Mouse (Mus musculus) lung, adult 2 months (tissue): ENCODE results near the gene Rapgef6.

Source experiments
- CTCF ChIP-seq: fragments of 200-500 bp; IDR thresholded peaks from 2 replicates; pipeline ENCODE4 v1.5.1; 2011; ENCODE audit warnings: mild to moderate bottlenecking, low read length, control low read depth; ENCODE audit not compliant: insufficient read depth
- POLR2A ChIP-seq: fragments of 200-500 bp; IDR thresholded peaks from 2 replicates; pipeline ENCODE4 v1.6.1; 2011; ENCODE audit warnings: low read depth, mild to moderate bottlenecking, control low read depth, low read length, borderline replicate concordance; ENCODE audit errors: extremely low read depth

GRCm38 (mm10) chr11:54710512-54711293 is 188.1 kb downstream of the Rapgef6 start:
- TF ChIP-seq POLR2A (no peak), CTCF (no peak)
